Mouse (Mus musculus) lung, adult 18-20 months (tissue): Measurements from ENCODE around the gene Rps24.
"Not testable (repeated sequence)": the region's sequence is repeated elsewhere in the genome, so short reads cannot be mapped to it uniquely, and the experiment has no call there.

Source experiments
- DNase-seq, 2 experiments: peaks; one replicate each; pipeline ENCODE4 v3.0.0; 2022; ENCODE audit warnings: mixed read lengths in 2 of 2

The Rps24 gene

GRCm38 (mm10) chr14:24486773-24487227 lies at the start of gene Rps24, which contains the start of gene Polr3a:
Rps24 (plus strand) TSS chr14:24487125.
Polr3a (minus strand) TSS chr14:24487058.
- peak; percentile 90 to 91 for DNase-seq

GRCm38 (mm10) chr14:24443529-24443928 lies 43.4 kb upstream of the Rps24 start:
- not testable (repeated sequence) for DNase-seq

- DNase-seq: no peak
These were observed 28.7 kb upstream of the Rps24 start for GRCm38 (mm10) chr14:24458191-24458590.

- no peak for DNase-seq
These were observed 18.1 kb upstream of the Rps24 start for GRCm38 (mm10) chr14:24468806-24469205.

- DNase-seq: no peak
These were observed 621 bp upstream of the Rps24 start for GRCm38 (mm10) chr14:24486241-24486767.

GRCm38 (mm10) chr14:24489772-24490171 lies 2.8 kb downstream of the Rps24 start:
- not testable (repeated sequence) for DNase-seq

- peak; percentile 96 for DNase-seq
These were observed 3.7 kb downstream of the Rps24 start for GRCm38 (mm10) chr14:24490468-24491265.

- no peak for DNase-seq
These were observed 4.5 kb downstream of the Rps24 start for GRCm38 (mm10) chr14:24491266-24491981.

- no peak for DNase-seq
These were observed 6.3 kb downstream of the Rps24 start for GRCm38 (mm10) chr14:24493256-24493655.

GRCm38 (mm10) chr14:24496507-24496906 lies 9.6 kb downstream of the Rps24 start:
- no peak for DNase-seq

- DNase-seq: no peak
These were observed 10.5 kb downstream of the Rps24 start for GRCm38 (mm10) chr14:24497443-24497842.

GRCm38 (mm10) chr14:24498561-24499255 lies 11.8 kb downstream of the Rps24 start:
- DNase-seq: no peak

GRCm38 (mm10) chr14:24499478-24499877 lies 12.6 kb downstream of the Rps24 start:
- no peak for DNase-seq

GRCm38 (mm10) chr14:24500091-24500844 lies 13.3 kb downstream of the Rps24 start:
- DNase-seq: peak; percentile 61 to 69

GRCm38 (mm10) chr14:24500845-24501186 lies 13.9 kb downstream of the Rps24 start:
- no peak for DNase-seq

GRCm38 (mm10) chr14:24501256-24501655 lies 14.3 kb downstream of the Rps24 start:
- no peak for DNase-seq

- no peak for DNase-seq
These were observed 20.6 kb downstream of the Rps24 start for GRCm38 (mm10) chr14:24507452-24508069.

GRCm38 (mm10) chr14:24508070-24508773 lies 21.3 kb downstream of the Rps24 start:
- DNase-seq: no peak

GRCm38 (mm10) chr14:24509557-24509956 lies 22.6 kb downstream of the Rps24 start:
- no peak for DNase-seq

- no peak for DNase-seq
These were observed 23.3 kb downstream of the Rps24 start for GRCm38 (mm10) chr14:24510218-24510617.

- DNase-seq: no peak
These were observed 23.8 kb downstream of the Rps24 start for GRCm38 (mm10) chr14:24510679-24511078.
